Mouse (Mus musculus) liver, postnatal 0 days (tissue): Measurements from ENCODE around the gene Gm5447. TPM values are rescaled to one million over a fixed set of nuclear protein-coding genes. Genes with fewer than 3 reads are reported as not detected.
A peak's percentile ranks its signal among the peaks of the same experiment; 100 is the strongest.

ENCODE experiments used
- ATAC-seq: fragments of 200-750 bp; cut with Nextera tagmentation; 2 replicates; pipeline ENCODE4 v1.8.0; 2017; ENCODE audit warnings: mild to moderate bottlenecking, moderate library complexity
- DNase-seq: peaks from one replicate; pipeline ENCODE4 v3.0.0-alpha.2; 2016
- H3K27ac ChIP-seq: fragments of 300-500 bp; sonication (generic); 2 replicates; pipeline ENCODE4 v1.5.1; 2014; ENCODE audit warnings: antibody characterized with exemption, moderate library complexity, mild to moderate bottlenecking, low read depth
- H3K27me3 ChIP-seq: fragments of 300-500 bp; sonication (generic); 2 replicates; pipeline ENCODE4 v1.6.1; 2014; ENCODE audit warnings: low read length, control low read depth, mixed read lengths; ENCODE audit not compliant: insufficient read depth
- H3K36me3 ChIP-seq: fragments of 300-500 bp; sonication (generic); replicated peaks from 2 replicates; pipeline ENCODE4 v1.6.1; 2014; ENCODE audit warnings: mild to moderate bottlenecking, control low read depth, low read length, moderate library complexity, mixed read lengths; ENCODE audit not compliant: insufficient read depth
- H3K4me1 ChIP-seq: fragments of 300-500 bp; sonication (generic); 2 replicates; pipeline ENCODE4 v1.6.1; 2014; ENCODE audit warnings: antibody characterized with exemption, mild to moderate bottlenecking, control low read depth; ENCODE audit not compliant: insufficient read depth
- H3K4me2 ChIP-seq: fragments of 300-500 bp; sonication (generic); 2 replicates; pipeline ENCODE4 v1.6.1; 2014; ENCODE audit warnings: low read depth, mild to moderate bottlenecking, low read length, moderate library complexity, mixed read lengths
- H3K4me3 ChIP-seq: fragments of 300-500 bp; sonication (generic); 2 replicates; pipeline ENCODE4 v1.5.1; 2014; ENCODE audit warnings: low read depth, low read length
- H3K9ac ChIP-seq: fragments of 300-500 bp; sonication (generic); replicated peaks from 2 replicates; pipeline ENCODE4 v1.6.1; 2014; ENCODE audit warnings: mild to moderate bottlenecking, moderate library complexity
- H3K9me3 ChIP-seq: fragments of 300-500 bp; sonication (generic); 2 replicates; pipeline ENCODE4 v1.6.1; 2016; ENCODE audit warnings: mild to moderate bottlenecking, control low read depth, low read length, mixed read lengths
- CTCF ChIP-seq: sonication (generic); IDR thresholded peaks from 2 replicates; pipeline ENCODE4 v1.5.1; 2016; ENCODE audit warnings: antibody characterized with exemption, low read depth
- EP300 ChIP-seq: IDR thresholded peaks from 2 replicates; pipeline ENCODE4 v1.6.1; 2016; ENCODE audit warnings: antibody characterized with exemption, low read depth, mild to moderate bottlenecking
- WGBS: fragments of 180-500 bp; shearing (Covaris S2); extraction: QIAGEN DNeasy Blood & Tissue Kit; methylation state at CpG from one replicate; pipeline ENCODE4 v1.1.7; 2014; ENCODE audit not compliant: insufficient replicate concordance; 5-methylcytosine and 5-hydroxymethylcytosine counted together
- polyA plus RNA-seq: library from polyadenylated mRNA; unstranded; fragments of >200 nt; fragmentation: Nextera tagmentation; extraction: Ambion mirVana; gene quantifications from 2 replicates; pipeline ENCODE4 v1.2.1, GENCODE M21; 2015

The Gm5447 gene
- polyA plus RNA-seq, 1 experiment from 2014 or later, result not detected

DNA sequence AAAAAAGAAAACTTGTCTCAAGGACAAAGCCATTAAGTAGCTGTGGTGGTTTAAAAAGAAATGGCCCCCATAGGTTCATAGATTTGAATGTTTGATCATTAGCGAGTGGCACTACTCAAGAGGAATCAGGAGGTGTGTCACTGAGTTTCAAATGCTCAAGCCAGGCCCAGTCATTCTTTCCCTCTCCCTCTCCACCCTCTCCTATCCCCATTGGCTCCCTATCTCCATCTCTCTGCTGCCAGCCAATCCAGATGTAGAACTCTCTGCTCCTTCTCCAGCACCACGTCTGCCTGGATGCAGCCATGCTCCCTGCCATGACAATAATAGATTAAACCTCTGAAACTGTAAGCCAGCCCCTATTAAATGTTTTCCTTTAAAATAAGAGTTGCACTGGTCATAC, 12.1 kb upstream of the Gm5447 start:
- Histone ChIP-seq H3K4me1 (peaks cover 9% of the 10 kb centered on the region), H3K9me3 (no peaks in the 10 kb centered on the region), H3K4me3 (no peak overlapping the region), H3K27me3 (no peaks in the 10 kb centered on the region), H3K4me2 (no peak overlapping the region), H3K9ac (no peak overlapping the region), H3K36me3 (peaks cover 7% of the 10 kb centered on the region; the same call in 1 of the 2 replicates), H3K27ac (no peak overlapping the region)
- no peak for ATAC-seq
- no peak for DNase-seq
- TF ChIP-seq CTCF (no peak), EP300 (no peak)
- WGBS, result 62% methylated on average over 2 of the region's 2 CpGs

DNA sequence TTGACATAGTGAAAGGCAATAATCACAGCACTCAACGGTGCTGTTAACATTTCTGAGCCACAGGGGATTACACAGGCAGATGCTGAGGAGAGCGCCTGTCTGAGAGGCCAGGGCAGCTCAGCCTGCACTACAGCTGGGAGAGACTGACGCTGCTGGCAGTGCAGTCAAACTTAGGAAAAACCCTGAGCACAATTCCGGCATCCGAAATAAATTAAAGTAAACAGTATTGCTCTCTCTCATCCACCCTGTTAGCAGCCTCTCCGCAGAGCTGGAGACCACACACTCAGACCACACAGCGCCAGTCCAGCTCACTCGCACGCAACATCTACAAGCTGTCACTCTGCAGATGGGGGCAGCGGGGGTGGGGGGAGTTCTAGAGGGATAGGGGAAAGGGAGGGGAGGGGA, 7.5 kb upstream of the Gm5447 start:
- Histone ChIP-seq H3K4me1 (peaks cover 16% of the 10 kb centered on the region), H3K27me3 (no peaks in the 10 kb centered on the region), H3K4me3 (no peak overlapping the region), H3K9ac (no peak overlapping the region), H3K9me3 (no peaks in the 10 kb centered on the region), H3K36me3 (no peaks in the 10 kb centered on the region), H3K4me2 (no peak overlapping the region), H3K27ac (no peak overlapping the region)
- WGBS, result 66% methylated on average over 10 of the region's 10 CpGs
- no peak for TF ChIP-seq EP300
- TF ChIP-seq CTCF, result no peak
- DNase-seq, result no peak
- no peak for ATAC-seq

DNA sequence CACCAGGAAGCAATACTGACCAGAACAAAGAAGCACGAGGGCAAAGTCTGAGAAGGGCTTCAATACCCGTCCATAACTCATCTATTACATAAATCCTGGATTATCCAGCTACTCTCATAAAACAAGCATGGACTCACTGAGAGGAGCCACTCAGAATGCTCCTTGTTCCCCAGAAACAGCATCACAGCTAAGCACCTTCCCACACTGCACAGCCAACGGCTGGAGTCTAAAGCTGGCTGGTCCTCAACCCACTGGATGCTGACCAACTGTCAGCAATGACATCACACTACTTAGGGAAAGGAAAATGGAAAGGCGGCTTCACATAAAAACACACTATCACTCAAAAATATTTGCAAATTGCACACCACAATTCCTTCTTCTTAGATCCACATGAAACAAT, 5.7 kb upstream of the Gm5447 start:
- Histone ChIP-seq H3K4me2 (no peak overlapping the region), H3K36me3 (no peaks in the 10 kb centered on the region), H3K27me3 (no peaks in the 10 kb centered on the region), H3K9ac (no peak overlapping the region), H3K9me3 (no peaks in the 10 kb centered on the region), H3K4me3 (no peak overlapping the region), H3K4me1 (peaks cover 25% of the 10 kb centered on the region; the same call in 1 of the 2 replicates), H3K27ac (no peak overlapping the region)
- DNase-seq (no peak), ATAC-seq (no peak)
- TF ChIP-seq CTCF (no peak), EP300 (no peak)
- WGBS, result 59% methylated on average over 4 of the region's 4 CpGs

DNA sequence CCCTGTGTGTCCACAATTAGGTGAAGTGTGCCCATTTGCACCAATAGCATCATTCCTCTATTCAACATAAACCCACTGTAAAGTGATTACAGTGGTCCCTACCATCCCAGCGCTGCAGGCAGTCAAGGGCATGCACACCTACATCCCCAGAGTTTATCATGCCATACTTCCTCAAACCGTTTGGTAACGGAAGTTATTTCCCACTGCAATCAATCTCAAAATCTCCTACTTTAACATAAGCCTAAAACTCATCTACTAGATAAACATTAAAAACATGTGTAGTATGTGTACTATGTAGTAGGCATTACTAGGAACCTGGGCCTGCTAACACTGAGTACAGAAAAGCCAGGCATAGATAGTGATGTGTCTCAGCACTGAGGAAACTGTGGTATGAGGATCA, 3.0 kb upstream of the Gm5447 start:
- Histone ChIP-seq H3K4me1 (peaks cover 30% of the 10 kb centered on the region), H3K9ac (no peak overlapping the region), H3K4me2 (no peak overlapping the region), H3K27ac (no peak overlapping the region), H3K27me3 (no peaks in the 10 kb centered on the region), H3K36me3 (no peaks in the 10 kb centered on the region), H3K9me3 (no peaks in the 10 kb centered on the region), H3K4me3 (no peak overlapping the region)
- WGBS, result 42% methylated on average over 3 of the region's 3 CpGs
- no peak for DNase-seq
- no peak for TF ChIP-seq CTCF
- no peak for TF ChIP-seq EP300
- ATAC-seq, result no peak

DNA sequence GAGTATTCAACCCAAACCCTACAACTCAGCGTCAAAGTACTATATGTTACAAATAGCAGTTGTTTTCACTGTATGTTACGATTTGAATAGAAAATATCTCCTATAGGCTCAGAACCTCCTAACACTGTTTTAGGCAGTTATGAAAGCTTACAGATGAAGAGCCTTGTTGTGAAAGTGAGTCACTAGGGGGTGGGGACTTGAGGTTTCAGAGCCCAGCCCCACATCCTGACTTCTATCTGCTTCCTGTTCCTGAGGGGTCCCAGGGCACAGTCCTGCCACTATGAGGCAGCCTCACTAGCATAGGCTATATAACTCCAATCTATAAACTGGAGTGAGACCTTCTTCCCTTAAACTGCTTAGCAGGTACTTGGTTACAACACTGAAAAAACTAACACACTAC, 1.9 kb upstream of the Gm5447 start:
- ATAC-seq (no peak), DNase-seq (peak; percentile 26)
- no peaks in the 10 kb centered on the region for H3K36me3 ChIP-seq
- TF ChIP-seq EP300 (no peak), CTCF (no peak)
- no peak overlapping the region for H3K4me3 ChIP-seq
- H3K27ac ChIP-seq, result no peak overlapping the region
- peak overlapping the region; percentile 59 for H3K4me2 ChIP-seq
- H3K27me3 ChIP-seq, result no peaks in the 10 kb centered on the region
- peaks cover 30% of the 10 kb centered on the region for H3K4me1 ChIP-seq
- H3K9ac ChIP-seq, result no peak overlapping the region
- H3K9me3 ChIP-seq, result no peaks in the 10 kb centered on the region
- WGBS, result 48% methylated on average over 2 of the region's 2 CpGs

DNA sequence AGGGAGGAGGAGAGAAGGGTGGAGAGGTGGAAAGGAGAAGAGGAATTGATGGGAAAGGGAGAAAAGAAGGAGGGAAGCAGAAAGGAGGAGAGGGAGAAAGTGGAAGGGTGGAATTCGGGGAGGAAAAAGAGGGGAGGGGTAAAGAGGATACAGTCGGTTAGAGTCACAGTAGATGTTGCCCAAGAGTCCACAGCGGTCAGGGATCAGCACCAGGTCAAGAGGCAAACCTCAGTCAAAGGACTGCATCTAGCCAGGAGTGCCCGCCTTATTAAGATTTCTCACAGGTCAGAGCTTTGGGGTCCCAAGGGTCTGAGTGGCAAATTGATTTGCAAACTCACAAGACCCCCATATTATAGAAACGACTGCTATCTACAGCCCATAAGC, 235 bp downstream of the Gm5447 start:
- H3K4me1 ChIP-seq, result peaks cover 21% of the 10 kb centered on the region
- peak overlapping the region; percentile 85 for H3K9ac ChIP-seq
- H3K27ac ChIP-seq, result peak overlapping the region; percentile 89
- no peaks in the 10 kb centered on the region for H3K36me3 ChIP-seq
- H3K27me3 ChIP-seq, result no peaks in the 10 kb centered on the region
- no peaks in the 10 kb centered on the region for H3K9me3 ChIP-seq
- TF ChIP-seq EP300, result no peak
- no peak for TF ChIP-seq CTCF
- DNase-seq, result peak; percentile 37
- ATAC-seq, result peak; percentile 78
- peak overlapping the region; percentile 78 for H3K4me3 ChIP-seq
- H3K4me2 ChIP-seq, result peak overlapping the region; percentile 71
- WGBS, result 17% methylated on average over 5 of the region's 5 CpGs

DNA sequence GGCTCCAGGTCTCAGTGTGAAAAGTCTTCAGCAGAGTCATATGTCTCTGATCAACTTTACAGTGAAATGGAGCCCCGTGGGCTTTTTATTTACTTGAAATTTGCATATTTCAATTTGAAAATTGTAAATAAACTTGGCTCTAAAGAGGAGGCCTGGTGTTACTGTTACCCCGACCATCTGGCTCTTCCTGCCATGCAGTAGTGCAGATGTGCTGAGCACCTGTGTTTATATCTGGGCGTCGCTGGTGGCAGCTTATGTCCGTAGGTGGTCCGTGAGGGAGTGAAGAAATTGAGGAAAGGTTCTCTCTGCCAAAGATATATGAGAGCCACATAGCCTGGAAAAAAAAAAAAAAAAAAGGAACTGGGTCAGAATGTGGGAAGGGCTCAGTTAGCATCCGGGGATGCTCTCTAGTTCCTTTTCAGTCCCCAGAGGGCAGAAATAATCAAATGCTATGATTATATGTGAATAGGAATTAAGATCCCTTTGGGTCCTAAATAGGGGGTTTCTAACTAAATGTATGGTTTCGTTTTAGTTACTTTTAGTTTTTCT, 2.6 kb downstream of the Gm5447 start:
- DNase-seq, result no peak
- WGBS, result 51% methylated on average over 8 of the region's 8 CpGs
- Histone ChIP-seq H3K4me1 (peaks cover 14% of the 10 kb centered on the region), H3K4me2 (no peak overlapping the region), H3K27ac (no peak overlapping the region), H3K4me3 (no peak overlapping the region), H3K9me3 (no peaks in the 10 kb centered on the region), H3K36me3 (no peaks in the 10 kb centered on the region), H3K27me3 (no peaks in the 10 kb centered on the region), H3K9ac (no peak overlapping the region)
- TF ChIP-seq EP300 (no peak), CTCF (no peak)
- ATAC-seq, result no peak
